Mouse (Mus musculus): Measurements from ENCODE around the gene Mapre1.

The Mapre1 gene

DNA sequence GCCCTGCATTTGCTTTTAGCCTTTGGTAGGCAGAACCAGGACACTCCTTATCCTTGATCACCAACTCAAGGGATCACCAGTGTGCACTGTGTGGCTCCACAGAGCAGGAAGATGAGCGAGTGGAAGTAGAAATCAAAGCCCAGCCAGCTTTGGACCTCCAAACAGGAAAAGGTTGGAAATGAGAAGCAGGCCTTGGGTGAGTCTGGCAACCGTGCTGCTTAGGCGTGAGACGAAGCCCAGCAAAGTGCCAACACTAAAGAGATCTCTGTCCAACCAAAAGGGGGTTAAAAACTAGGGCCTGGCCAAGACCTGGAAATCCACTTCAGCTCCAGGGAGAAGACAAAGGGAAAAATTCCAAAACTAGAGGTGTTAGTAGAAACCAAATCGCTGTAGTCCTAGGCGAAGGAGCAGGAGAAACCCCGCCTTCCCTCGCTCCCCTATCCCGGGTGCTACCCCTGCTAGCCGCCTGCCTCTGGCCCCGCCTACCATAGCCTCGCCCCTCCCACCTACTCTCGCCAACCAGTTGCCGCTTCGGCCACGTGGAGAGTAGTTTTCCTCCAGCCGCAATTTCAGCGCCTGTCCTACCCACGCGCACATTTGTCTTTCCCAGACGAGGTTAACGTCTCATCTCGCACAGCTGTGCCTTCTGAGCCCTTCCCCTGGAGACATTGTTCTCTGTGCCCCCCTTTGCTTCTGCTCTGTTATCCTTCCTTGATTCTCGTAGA lies 37.7 kb downstream of the Mapre1 start:
- no peak for DNase-seq (ENCODE audit: low read depth, low spot score)

DNA sequence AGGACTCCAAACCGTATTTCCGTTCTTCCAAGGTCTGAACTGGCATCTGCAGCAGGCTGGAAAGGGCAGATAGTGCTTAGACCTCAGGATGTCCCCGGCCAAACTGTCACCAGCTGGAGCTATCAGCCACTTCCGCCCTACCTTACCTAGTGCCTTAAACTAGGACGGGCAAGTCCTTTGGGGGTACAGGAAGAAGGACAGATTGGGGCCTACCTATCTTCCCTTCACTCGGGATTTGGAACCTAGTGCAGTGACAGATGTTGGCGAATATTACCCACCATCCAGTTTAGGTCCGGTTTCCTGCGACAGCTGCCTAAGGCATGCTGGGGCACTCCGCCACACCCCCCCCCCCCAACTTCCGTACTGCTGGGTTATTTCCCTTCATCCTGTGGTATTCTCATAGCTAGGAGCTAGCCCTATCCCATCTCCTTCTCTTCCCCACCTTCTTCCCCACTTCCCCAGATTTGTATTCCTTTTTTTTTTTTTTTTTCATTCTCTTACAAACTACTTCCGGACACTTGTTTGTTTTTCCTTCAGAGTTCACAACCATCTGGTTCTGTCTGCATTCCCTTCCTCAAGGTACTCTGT lies 38.4 kb downstream of the Mapre1 start, which contains the start of gene Efcab8:
Gene Efcab8, plus strand, starts transcription at position 538 of the 588 bp plus-strand sequence.
- DNase-seq (ENCODE audit: low read depth, low spot score) = no peak

DNA sequence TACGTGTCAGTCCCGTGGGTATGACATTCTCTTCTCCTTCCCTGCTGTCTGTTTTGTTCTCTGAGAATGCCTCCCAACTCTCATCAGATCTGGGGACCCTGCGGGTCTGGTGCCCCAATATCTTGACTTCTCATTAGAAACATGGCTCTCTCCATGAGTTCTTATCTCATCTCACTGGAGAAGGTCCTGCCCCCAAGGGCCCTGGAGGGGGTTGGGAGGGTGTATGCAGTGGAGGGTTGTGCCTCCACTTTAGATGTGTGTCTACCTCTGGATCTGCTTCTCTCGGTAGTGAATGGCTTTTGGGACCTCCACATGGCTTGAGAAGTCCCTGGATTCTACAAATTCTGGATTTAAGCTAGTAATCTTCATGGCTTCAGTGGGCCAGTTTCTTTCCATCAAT lies 40.1 kb downstream of the Mapre1 start:
- DNase-seq (ENCODE audit: low read depth, low spot score) = no peak

DNA sequence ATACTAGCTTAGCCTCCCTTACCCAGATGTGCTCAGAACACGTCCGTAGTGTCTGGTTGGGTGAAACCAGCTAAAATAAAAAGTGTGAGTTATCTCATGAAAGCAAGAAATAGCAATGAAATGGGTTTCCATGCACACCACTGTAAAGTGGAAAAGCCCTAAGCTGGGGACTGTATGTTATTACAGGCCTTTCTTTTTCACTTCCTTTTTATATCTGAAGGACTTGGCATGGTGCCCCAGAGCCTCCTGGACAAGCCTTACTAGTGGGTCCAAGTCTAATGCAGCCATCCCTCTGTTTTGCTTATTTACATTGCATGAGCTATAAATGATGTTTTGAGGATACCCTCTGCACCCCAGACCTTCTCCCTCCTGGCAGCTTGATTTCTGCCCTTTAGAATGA lies 43.6 kb downstream of the Mapre1 start:
- no peak for DNase-seq (ENCODE audit: low read depth, low spot score)

DNA sequence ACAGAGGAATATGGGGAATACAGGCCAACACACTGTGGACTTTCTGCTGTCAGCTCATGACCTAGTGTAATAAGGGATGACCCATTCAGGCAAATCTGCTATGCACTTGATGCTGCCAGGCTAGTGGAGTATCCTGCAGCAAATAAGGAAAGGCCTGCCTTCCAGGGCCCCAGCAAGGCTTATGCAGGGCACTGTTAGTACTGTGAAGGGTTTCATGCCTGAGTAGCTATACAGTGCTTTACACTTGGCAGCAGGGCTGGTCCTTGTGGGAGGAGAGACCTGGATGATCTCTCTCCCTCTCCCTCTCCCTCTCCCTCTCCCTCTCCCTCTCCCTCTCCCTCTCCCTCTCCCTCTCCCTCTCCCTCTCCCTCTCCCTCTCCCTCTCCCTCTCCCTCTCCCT lies 52.3 kb downstream of the Mapre1 start:
- no peak for DNase-seq (ENCODE audit: low read depth, low spot score)

DNA sequence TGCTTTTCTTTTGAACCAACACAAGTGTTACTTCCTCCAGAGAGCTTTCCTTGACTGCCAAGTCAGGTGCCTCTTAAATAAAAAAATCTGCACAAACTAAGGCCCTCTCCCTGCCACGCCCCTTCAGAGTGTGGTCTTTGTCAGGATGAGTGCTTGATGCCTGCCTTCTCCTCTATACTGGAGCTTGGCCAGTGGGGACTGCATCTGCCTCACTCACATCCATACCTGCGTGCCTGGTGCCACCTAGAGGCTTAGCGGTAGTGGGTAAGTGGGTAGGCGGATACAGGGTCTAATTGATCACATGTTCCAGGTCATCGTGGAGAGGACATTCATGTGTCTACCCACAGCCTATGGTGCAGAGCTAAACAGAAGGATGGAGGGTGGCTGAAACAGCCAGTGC lies 54.0 kb downstream of the Mapre1 start:
- DNase-seq (ENCODE audit: low read depth, low spot score) = no peak

DNA sequence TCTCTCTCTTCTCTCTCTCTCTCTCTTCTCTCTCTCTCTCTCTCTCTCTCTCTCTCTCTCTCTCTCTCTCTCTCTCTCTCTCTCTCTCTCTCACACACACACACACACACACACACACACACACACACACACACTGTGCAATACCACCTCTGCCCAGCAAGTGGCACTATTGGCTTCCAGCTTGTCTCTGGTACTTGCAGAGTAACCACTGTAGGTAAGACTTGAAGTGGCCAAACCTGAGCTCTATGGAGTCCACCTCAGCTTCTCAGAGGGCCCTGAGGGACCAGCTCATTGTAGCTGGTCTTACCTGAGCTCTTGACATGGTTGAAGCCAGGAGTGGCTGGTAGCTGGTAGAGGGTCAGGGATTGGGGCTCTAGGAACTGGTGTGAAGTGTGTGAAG lies 66.4 kb downstream of the Mapre1 start:
- DNase-seq (ENCODE audit: low read depth, low spot score) = peak; percentile 69

DNA sequence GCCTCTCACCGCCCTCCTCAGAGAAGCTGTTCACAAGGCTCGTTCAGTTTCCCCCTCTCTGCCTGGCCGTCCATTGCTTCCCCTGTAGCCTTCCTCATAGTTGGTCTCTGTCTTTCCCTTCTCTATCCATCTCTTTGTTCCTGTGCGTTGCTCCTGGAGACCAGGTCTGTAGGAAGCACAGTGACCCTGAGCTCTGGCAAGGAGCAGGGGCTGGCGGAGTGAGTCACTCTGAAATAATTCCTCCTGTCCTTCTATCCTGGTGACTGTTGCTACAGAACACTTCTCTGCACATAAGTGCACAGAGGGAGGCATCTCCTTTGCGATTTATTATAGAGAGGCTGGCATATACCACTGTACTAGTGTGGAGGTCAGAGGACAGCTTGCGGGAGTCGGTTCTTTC lies 67.1 kb downstream of the Mapre1 start:
- DNase-seq (ENCODE audit: low read depth, low spot score) = peak; percentile 42

DNA sequence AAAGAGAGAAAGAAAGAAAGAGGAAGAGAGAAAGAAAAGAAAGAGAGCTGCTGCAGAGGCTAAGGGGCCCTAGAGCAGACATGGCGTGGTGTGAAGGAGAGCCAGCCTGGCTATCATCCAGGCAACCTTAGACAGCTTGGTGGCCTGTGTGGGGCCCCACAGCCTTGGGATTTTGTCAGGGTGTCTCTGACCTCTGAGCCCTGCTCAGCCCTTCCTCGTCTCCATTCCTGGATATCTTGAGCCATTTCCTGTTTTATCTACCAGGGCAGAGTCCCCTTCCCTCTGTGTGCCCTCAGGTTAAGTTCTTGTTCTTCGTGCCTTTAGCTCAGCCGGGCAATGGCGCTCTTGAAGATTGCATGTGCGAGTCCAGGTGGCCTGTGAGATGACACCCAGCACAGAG lies 67.8 kb downstream of the Mapre1 start:
- no peak for DNase-seq (ENCODE audit: low read depth, low spot score)

DNA sequence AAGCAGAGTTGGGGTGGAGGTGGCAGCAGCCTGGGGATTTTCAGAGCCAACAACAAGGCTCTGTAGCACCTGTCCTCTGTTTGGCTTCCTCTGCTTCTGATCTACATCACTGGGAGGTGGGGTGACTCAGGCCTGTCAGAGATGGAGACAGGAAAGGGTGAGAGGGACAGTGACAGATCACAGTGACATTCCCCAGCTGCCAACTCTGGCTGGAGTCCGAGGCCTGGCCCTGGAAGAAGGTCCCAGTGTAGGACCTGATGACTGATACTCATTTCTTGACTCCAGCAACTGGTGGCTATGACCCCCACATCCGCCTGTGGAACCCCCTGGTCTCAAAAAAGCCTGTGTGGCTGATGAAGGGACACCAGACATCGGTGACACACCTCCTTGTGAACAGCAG lies 68.8 kb downstream of the Mapre1 start:
- DNase-seq (ENCODE audit: low read depth, low spot score) = no peak

DNA sequence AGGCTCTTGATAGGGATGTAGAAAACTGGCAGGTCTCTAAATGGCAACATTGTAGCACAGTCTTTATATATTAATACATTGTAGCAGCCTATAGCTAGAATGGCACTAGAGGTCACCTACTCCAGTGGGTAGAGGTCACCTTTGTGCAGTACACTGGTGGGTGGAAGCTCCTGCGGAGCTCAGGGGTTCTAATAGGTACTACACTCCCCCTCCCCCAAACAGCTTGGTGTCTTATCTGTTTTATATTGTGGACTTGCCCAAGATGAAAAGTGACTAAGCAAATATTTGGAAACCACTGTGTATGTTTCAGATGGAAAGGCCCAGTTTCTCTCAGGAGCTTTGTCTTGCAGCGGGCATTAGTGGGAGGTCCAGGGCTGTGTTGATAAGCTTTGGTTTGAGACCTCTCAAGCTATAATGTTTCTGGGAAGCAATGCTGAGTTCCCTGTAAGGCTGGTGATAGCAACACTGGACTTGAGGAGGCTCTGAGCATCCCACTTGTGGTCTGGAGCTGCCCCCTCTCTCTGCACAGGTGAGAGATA lies 81.0 kb downstream of the Mapre1 start:
- no peak for DNase-seq (ENCODE audit: low read depth, low spot score)

All from 3T3-L1 (cell line).